Mouse (Mus musculus): ENCODE results near the gene Nek7. TPM values are rescaled to one million over a fixed set of nuclear protein-coding genes. Genes with fewer than 3 reads are reported as not detected.

Gene Nek7
- polyA plus RNA-seq, 1 experiment: 2.9 TPM

- peaks cover 36% of the 10 kb centered on the region for H3K4me1 ChIP-seq
- H3K36me3 ChIP-seq (replicated peaks; ENCODE audit: low read length): peaks cover 17% of the 10 kb centered on the region
These were observed 112.9 kb downstream of the Nek7 start for GRCm38 (mm10) chr1:138507014-138507413.

DNA sequence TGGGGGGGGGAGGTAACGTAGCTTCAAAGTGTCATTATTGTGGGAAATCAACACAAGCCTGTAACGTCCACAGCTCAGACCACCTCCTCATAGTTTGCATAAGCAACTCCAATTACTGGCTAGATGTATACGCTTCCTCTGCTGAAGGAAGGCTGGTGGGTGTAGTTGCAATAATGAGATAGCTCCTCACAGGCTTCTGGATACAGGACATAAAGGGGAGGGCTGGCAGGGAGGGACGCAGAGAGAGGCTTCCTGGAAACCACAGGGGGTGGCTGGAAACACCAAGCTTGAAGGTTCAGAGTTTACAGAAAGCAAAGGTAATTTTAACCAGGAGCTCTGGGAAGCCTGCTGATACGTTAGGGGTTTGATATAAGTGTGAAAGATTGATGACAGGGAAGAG, 115.7 kb downstream of the Nek7 start:
- peaks cover 17% of the 10 kb centered on the region for H3K36me3 ChIP-seq (replicated peaks; ENCODE audit: low read length)

More at GRCm38 (mm10) chr1:138507014-138507413, 112.9 kb downstream of the Nek7 start:
- no peak for TF ChIP-seq FLI1 (IDR thresholded peaks at IDR 0.05; ENCODE audit: low read length)
- TF ChIP-seq GATA1 (IDR thresholded peaks at IDR 0.05; ENCODE audit: borderline replicate concordance, low read length): no peak
- Histone ChIP-seq H3K4me3 (replicated peaks) (no peak overlapping the region), H3K27me3 (replicated peaks) (no peaks in the 10 kb centered on the region), H3K9me3 (no peaks in the 10 kb centered on the region)

DNA sequence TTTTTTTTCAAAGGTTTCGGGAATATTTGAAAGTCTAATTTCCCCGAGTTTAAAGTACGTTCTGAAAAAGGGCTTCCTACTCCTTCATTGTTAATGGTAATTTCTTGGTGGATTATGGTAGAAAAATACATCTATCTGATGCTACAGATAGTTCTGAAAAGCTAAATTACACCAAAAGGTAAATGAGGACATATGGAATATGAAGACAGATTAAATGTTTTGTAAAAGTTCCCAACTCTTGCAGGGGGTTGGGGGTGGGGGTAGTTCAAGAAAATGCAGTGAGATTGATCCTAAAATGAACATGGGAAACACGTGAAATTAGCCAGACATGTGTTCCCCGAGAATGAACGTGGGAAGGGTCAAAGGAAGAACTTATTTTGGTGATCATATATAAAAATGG, 119.2 kb downstream of the Nek7 start:
- Histone ChIP-seq H3K9me3 (no peaks in the 10 kb centered on the region), H3K4me1 (peaks cover 12% of the 10 kb centered on the region), H3K36me3 (replicated peaks; ENCODE audit: low read length) (peaks cover 31% of the 10 kb centered on the region), H3K27me3 (replicated peaks) (no peaks in the 10 kb centered on the region), H3K4me3 (replicated peaks) (no peak overlapping the region)
- TF ChIP-seq FLI1 (IDR thresholded peaks at IDR 0.05; ENCODE audit: low read length) (no peak), GATA1 (IDR thresholded peaks at IDR 0.05; ENCODE audit: borderline replicate concordance, low read length) (no peak)

More for the DNA sequence above, 115.7 kb downstream of the Nek7 start:
- Histone ChIP-seq H3K4me1 (peaks cover 26% of the 10 kb centered on the region), H3K4me3 (replicated peaks) (no peak overlapping the region), H3K27me3 (replicated peaks) (no peaks in the 10 kb centered on the region), H3K9me3 (no peaks in the 10 kb centered on the region)
- TF ChIP-seq GATA1 (IDR thresholded peaks at IDR 0.05; ENCODE audit: borderline replicate concordance, low read length) (no peak), FLI1 (IDR thresholded peaks at IDR 0.05; ENCODE audit: low read length) (no peak)

- no peaks in the 10 kb centered on the region for H3K9me3 ChIP-seq
- H3K27me3 ChIP-seq (replicated peaks): no peaks in the 10 kb centered on the region
- H3K4me3 ChIP-seq (replicated peaks): no peak overlapping the region
- peaks cover 35% of the 10 kb centered on the region for H3K36me3 ChIP-seq (replicated peaks; ENCODE audit: low read length)
- TF ChIP-seq FLI1 (IDR thresholded peaks at IDR 0.05; ENCODE audit: low read length) (no peak), GATA1 (IDR thresholded peaks at IDR 0.05; ENCODE audit: borderline replicate concordance, low read length) (no peak)
- H3K4me1 ChIP-seq: peaks cover 9% of the 10 kb centered on the region
These were observed 119.8 kb downstream of the Nek7 start for GRCm38 (mm10) chr1:138500155-138500554.

DNA sequence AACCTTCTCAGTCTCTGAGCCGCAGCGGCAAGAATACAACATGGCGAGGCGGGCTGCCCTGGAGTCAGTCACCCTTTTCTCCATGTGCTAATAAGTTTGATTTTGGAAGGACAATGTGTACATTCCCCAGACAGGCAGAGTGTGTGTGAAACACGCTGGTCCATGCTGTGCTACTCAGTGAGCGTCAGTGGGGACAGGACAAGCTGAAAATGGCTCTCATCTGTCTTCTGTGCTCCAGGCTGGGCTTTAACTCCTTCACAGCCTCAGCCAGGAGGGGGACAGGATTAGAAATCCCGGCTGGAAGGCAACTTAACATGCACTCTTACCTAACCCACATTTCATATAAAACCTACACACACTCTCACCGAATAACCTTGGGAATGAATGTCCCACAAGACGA, 120.5 kb downstream of the Nek7 start:
- H3K36me3 ChIP-seq (replicated peaks; ENCODE audit: low read length): peaks cover 35% of the 10 kb centered on the region
- peaks cover 8% of the 10 kb centered on the region; the same call in 1 of the 2 replicates for H3K4me1 ChIP-seq
- no peak for TF ChIP-seq GATA1 (IDR thresholded peaks at IDR 0.05; ENCODE audit: borderline replicate concordance, low read length)
- no peak for TF ChIP-seq FLI1 (IDR thresholded peaks at IDR 0.05; ENCODE audit: low read length)

DNA sequence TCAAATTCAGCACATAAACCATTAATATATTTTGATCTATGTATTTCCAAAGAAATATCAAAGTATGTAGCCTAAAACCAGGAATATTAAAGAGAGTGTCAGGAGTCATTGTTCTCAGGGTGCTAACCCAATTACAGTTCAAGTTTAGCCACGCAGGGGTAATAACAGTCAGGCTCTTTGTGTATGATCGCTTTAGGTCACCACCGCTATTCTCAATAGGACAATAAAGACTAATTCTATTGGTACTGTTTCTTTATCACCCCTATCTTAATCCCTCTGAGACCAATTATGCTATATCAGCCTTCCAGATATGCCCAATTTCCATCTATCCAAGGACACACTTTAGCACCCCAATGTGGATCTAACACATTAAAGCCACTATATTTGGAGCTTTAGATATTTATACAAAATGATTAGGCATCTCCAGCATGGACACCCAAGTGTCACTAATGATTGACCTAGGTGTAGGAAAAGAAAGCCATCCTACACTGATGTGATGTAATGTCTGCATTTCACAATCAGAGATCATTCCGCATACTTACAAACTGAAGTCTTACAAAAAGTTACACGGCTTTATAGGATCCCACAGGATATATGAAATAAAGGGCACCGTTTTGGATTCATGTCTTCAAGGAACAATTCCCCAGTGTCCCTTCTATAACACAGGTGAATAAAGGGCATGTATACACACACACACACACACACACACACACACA, 128.4 kb downstream of the Nek7 start:
- Histone ChIP-seq H3K4me3 (replicated peaks) (no peak overlapping the region), H3K36me3 (replicated peaks; ENCODE audit: low read length) (peaks cover 24% of the 10 kb centered on the region), H3K27me3 (replicated peaks) (no peaks in the 10 kb centered on the region), H3K4me1 (no peaks in the 10 kb centered on the region), H3K9me3 (no peaks in the 10 kb centered on the region)
- TF ChIP-seq FLI1 (IDR thresholded peaks at IDR 0.05; ENCODE audit: low read length): no peak
- no peak for TF ChIP-seq GATA1 (IDR thresholded peaks at IDR 0.05; ENCODE audit: borderline replicate concordance, low read length)

More for the DNA sequence above, 120.5 kb downstream of the Nek7 start:
- no peaks in the 10 kb centered on the region for H3K9me3 ChIP-seq
- no peak overlapping the region for H3K4me3 ChIP-seq (replicated peaks)
- no peaks in the 10 kb centered on the region for H3K27me3 ChIP-seq (replicated peaks)

- Histone ChIP-seq H3K4me1 (no peaks in the 10 kb centered on the region), H3K4me3 (replicated peaks) (no peak overlapping the region), H3K9me3 (no peaks in the 10 kb centered on the region), H3K27me3 (replicated peaks) (no peaks in the 10 kb centered on the region), H3K36me3 (replicated peaks; ENCODE audit: low read length) (peaks cover 41% of the 10 kb centered on the region)
- TF ChIP-seq FLI1 (IDR thresholded peaks at IDR 0.05; ENCODE audit: low read length) (no peak), GATA1 (IDR thresholded peaks at IDR 0.05; ENCODE audit: borderline replicate concordance, low read length) (no peak)
These were observed 132.4 kb downstream of the Nek7 start for GRCm38 (mm10) chr1:138487569-138487968.

DNA sequence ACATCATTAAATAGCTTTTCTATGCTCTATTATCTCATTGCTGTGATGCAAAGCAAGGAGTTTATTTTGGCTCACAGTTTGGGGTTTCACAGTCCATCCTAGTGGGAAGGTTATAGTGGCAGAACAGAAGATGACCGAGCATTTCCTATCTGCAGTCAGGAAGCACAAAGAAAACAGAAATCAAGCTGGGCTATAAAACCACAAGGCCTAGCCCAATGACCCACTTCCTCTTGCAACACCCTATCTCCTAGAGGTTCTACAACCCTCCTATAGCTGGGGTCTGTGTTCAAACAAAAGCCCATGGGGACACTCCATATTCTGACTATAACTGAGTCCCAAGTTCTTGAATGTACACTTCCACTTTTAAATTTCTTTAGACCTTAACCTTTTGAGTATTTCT, 139.2 kb downstream of the Nek7 start:
- H3K4me3 ChIP-seq (replicated peaks): no peak overlapping the region
- TF ChIP-seq GATA1 (IDR thresholded peaks at IDR 0.05; ENCODE audit: borderline replicate concordance, low read length) (no peak), FLI1 (IDR thresholded peaks at IDR 0.05; ENCODE audit: low read length) (no peak)
- no peaks in the 10 kb centered on the region for H3K4me1 ChIP-seq
- peaks cover 24% of the 10 kb centered on the region for H3K36me3 ChIP-seq (replicated peaks; ENCODE audit: low read length)
- H3K27me3 ChIP-seq (replicated peaks): no peaks in the 10 kb centered on the region
- H3K9me3 ChIP-seq: peaks cover 15% of the 10 kb centered on the region

- H3K36me3 ChIP-seq (replicated peaks; ENCODE audit: low read length): no peaks in the 10 kb centered on the region
- H3K9me3 ChIP-seq: no peaks in the 10 kb centered on the region
- no peak overlapping the region for H3K4me3 ChIP-seq (replicated peaks)
- TF ChIP-seq FLI1 (IDR thresholded peaks at IDR 0.05; ENCODE audit: low read length): no peak
- no peak for TF ChIP-seq GATA1 (IDR thresholded peaks at IDR 0.05; ENCODE audit: borderline replicate concordance, low read length)
- peaks cover 8% of the 10 kb centered on the region; the same call in 1 of the 2 replicates for H3K4me1 ChIP-seq
- no peaks in the 10 kb centered on the region for H3K27me3 ChIP-seq (replicated peaks)
These were observed 154.6 kb downstream of the Nek7 start for GRCm38 (mm10) chr1:138465352-138465751.

GRCm38 (mm10) chr1:138461425-138461824, 158.5 kb downstream of the Nek7 start:
- H3K36me3 ChIP-seq (replicated peaks; ENCODE audit: low read length): no peaks in the 10 kb centered on the region
- H3K27me3 ChIP-seq (replicated peaks): no peaks in the 10 kb centered on the region
- H3K4me3 ChIP-seq (replicated peaks): no peak overlapping the region
- no peaks in the 10 kb centered on the region for H3K9me3 ChIP-seq
- TF ChIP-seq FLI1 (IDR thresholded peaks at IDR 0.05; ENCODE audit: low read length) (no peak), GATA1 (IDR thresholded peaks at IDR 0.05; ENCODE audit: borderline replicate concordance, low read length) (no peak)
- no peaks in the 10 kb centered on the region for H3K4me1 ChIP-seq

All from megakaryocyte, embryonic 14.5 days (primary cell).